Mouse (Mus musculus): ENCODE data around the gene Lrch2. TPM values are rescaled to one million over a fixed set of nuclear protein-coding genes. Genes with fewer than 3 reads are reported as not detected.
"Not testable (repeated sequence)": the region's sequence is repeated elsewhere in the genome, so short reads cannot be mapped to it uniquely, and the experiment has no call there.

Lrch2 gene
- polyA plus RNA-seq (2015; fragmentation: Nextera tagmentation; extraction: Ambion mirVana): 0.09 TPM in 2 replicates

DNA sequence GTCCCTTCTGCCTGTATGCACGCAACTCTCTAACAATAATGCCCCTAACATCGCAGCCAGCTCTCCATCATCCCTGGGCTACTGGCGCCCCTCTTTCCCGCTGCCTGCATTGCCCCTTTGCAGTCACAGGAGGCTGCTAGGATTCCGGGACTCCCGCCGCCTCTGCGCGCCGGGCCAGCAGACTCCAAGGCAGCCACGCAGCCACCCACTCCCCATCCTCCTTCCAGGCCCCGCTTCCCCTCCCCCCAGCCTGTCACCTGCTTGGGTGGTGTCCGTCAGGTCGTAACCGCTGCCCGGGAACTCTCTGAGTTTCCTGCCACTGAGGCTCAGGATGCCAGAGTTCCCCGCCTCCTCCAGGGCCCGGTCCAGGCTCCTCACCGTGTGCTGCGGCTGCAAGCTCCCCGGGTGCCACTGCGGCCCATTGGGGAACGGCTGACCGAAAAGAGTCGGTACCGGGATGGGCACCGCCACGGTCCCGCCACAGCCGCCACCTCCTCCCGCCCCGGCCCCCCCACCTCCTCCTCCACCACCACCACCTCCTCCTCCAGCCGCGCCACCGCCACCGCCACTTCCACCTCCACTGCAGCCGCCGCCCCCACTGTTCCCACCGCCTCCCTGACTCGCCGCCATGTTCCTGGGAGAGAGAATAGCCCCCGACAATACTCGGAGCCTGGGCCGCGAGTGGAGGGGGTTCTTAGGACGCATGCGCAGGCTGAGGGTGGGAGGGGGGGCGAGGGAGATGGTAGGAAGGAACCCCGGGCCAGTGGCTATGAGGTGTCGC lies at the start of gene Lrch2:
TSS of gene Lrch2 (minus strand) at position 661 of the 781 bp plus-strand sequence.
- H3K4me3 ChIP-seq (ENCODE audit: low read depth, low read length): peak within 1 kb of the TSS; percentile 22
- ATAC-seq (ENCODE audit: low read depth): no peak
- H3K9ac ChIP-seq (ENCODE audit: low read depth, low read length): no peak within 1 kb of the TSS
- H3K27me3 ChIP-seq (ENCODE audit: control insufficient read depth, insufficient read depth, low read depth, low read length): no peaks in the 10 kb centered on the region
- H3K4me1 ChIP-seq (ENCODE audit: control insufficient read depth, low read depth, low read length): no peaks in the 10 kb centered on the region
- H3K36me3 ChIP-seq (ENCODE audit: control insufficient read depth, insufficient read depth): no peaks in the 10 kb centered on the region
- peak within 1 kb of the TSS; percentile 9; the same call in 1 of the 2 replicates for H3K4me2 ChIP-seq (ENCODE audit: low read depth, low read length)
- no peaks in the 10 kb centered on the region for H3K9me3 ChIP-seq (replicated peaks; ENCODE audit: control insufficient read depth, low read length)
- WGBS (ENCODE audit: insufficient replicate concordance): 11% methylated on average over 38 of the region's 50 CpGs
- H3K27ac ChIP-seq (ENCODE audit: low read length): no peak within 1 kb of the TSS

DNA sequence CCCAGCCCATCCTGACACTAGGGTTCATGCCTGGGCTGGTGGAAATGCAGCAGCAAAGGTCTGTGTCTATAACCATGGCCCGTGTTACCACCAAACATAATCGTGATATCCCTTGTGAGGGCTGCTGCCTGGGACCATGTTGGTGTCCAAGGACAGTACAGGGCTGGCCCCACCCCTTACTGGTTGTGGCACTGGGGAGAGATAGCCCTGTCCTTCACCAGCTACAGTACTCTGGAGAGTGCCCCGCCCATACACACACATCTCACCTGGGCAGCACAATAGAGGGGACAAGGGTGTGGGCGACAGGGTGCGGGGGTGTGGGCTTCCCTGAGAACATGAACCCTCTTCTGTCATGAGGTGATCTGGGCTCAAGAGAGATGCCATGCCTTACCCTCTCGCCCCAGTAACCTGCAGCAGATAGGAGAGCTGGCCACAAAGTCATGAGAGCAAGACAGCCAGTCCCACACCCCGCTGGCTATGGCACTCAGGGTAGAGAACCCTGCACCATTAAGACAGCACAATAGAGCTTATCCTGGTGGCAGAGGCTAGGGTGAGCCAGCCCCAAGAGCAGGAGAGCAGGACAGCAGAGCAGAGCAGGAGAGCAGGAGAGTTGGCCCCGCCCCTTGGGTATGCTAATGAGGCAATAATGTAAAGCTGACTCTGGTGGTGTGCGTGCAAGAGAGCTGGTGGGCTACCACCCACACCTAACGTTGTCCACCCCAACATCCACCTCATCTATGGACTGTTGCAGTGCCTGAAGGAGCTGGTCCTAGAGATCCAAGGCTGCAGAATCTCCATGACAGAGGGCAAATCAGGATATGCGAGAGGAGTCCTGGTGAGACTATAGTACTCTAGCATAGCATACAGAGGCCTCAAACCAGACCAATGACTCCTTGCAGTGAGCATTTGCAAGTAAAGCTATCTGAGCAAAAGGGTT lies 12.7 kb downstream of the Lrch2 start:
- no peak overlapping the region for H3K4me3 ChIP-seq (ENCODE audit: low read depth, low read length)

DNA sequence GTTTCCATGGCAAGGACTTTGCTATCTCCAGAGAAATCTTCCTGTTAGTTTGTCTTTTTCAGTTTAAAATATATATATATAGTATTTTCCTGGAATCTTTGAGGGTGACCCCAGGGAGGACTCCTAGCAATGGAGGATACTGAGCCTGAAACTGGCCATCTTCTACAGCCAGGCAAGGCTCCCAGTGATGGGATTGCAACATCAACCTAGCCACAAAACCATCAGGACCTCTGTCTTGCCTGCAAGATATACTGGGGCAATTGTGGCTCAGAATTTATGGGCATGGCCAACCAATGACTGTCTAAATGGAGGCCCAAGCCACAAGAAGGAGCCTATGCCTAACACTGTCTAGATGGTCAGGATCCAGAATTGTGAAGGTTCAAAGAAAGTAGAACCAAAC lies 15.5 kb downstream of the Lrch2 start:
- Histone ChIP-seq H3K4me3 (ENCODE audit: low read depth, low read length) (no peak overlapping the region), H3K9me3 (replicated peaks; ENCODE audit: control insufficient read depth, low read length) (no peaks in the 10 kb centered on the region), H3K36me3 (ENCODE audit: control insufficient read depth, insufficient read depth) (no peaks in the 10 kb centered on the region), H3K9ac (ENCODE audit: low read depth, low read length) (no peak overlapping the region), H3K27me3 (ENCODE audit: control insufficient read depth, insufficient read depth, low read depth, low read length) (no peaks in the 10 kb centered on the region), H3K4me2 (ENCODE audit: low read depth, low read length) (no peak overlapping the region), H3K27ac (ENCODE audit: low read length) (no peak overlapping the region), H3K4me1 (ENCODE audit: control insufficient read depth, low read depth, low read length) (no peaks in the 10 kb centered on the region)
- ATAC-seq (ENCODE audit: low read depth): no peak

More for the DNA sequence above, 12.7 kb downstream of the Lrch2 start:
- H3K36me3 ChIP-seq (ENCODE audit: control insufficient read depth, insufficient read depth): no peaks in the 10 kb centered on the region
- no peaks in the 10 kb centered on the region for H3K4me1 ChIP-seq (ENCODE audit: control insufficient read depth, low read depth, low read length)
- no peak overlapping the region for H3K9ac ChIP-seq (ENCODE audit: low read depth, low read length)
- no peak overlapping the region for H3K4me2 ChIP-seq (ENCODE audit: low read depth, low read length)
- 57% methylated on average over 11 of the region's 11 CpGs for WGBS (ENCODE audit: insufficient replicate concordance)
- no peaks in the 10 kb centered on the region for H3K9me3 ChIP-seq (replicated peaks; ENCODE audit: control insufficient read depth, low read length)
- H3K27ac ChIP-seq (ENCODE audit: low read length): no peak overlapping the region
- ATAC-seq (ENCODE audit: low read depth): no peak
- H3K27me3 ChIP-seq (ENCODE audit: control insufficient read depth, insufficient read depth, low read depth, low read length): no peaks in the 10 kb centered on the region

DNA sequence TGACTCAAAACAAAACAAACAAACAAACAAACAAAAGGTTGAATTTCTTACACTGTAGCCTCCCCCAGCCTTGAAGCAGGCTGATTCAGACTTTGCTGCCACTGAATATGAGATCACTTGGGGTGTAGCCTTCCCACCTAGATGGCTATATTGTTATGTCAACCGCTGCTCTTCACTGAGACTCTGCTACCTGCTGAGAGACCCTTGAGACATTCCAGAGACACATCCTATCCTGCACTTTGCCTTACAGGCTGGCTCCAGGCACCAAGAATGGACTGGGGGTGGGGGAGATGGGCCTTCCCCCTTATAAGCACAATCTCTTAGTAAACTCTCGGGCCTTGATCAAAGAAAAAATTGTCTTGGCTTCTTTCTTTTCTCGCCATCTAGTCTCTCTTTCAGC lies 16.8 kb downstream of the Lrch2 start:
- H3K4me3 ChIP-seq (ENCODE audit: low read depth, low read length); H3K27ac ChIP-seq (ENCODE audit: low read length); H3K9me3 ChIP-seq (replicated peaks; ENCODE audit: control insufficient read depth, low read length); H3K4me2 ChIP-seq (ENCODE audit: low read depth, low read length); H3K4me1 ChIP-seq (ENCODE audit: control insufficient read depth, low read depth, low read length); ATAC-seq (ENCODE audit: low read depth); H3K36me3 ChIP-seq (ENCODE audit: control insufficient read depth, insufficient read depth); H3K9ac ChIP-seq (ENCODE audit: low read depth, low read length); H3K27me3 ChIP-seq (ENCODE audit: control insufficient read depth, insufficient read depth, low read depth, low read length): not testable (repeated sequence)
- WGBS (ENCODE audit: insufficient replicate concordance): 61% methylated on average over 3 of the region's 3 CpGs

DNA sequence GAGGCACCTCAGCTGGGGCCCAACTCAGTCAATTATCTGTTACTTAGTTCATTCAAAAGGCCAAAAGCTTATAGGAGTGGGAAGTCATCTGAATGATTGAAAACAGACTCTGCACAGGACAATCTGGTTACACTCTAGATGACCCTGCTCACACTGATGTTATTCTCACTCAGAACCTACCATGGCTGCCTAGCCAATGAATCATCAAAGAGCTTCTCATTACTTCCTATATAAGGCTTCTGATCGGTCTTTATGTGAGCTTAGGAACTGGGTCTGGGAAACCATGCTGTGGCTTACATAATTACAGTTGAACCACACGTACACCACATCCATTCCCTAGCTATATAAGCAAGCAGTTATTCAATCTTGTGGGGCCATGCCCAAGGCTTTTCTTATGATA lies 18.3 kb downstream of the Lrch2 start:
- no peak overlapping the region for H3K27ac ChIP-seq (ENCODE audit: low read length)
- no peak for ATAC-seq (ENCODE audit: low read depth)
- no peak overlapping the region for H3K4me2 ChIP-seq (ENCODE audit: low read depth, low read length)
- H3K9me3 ChIP-seq (replicated peaks; ENCODE audit: control insufficient read depth, low read length): no peaks in the 10 kb centered on the region
- H3K9ac ChIP-seq (ENCODE audit: low read depth, low read length): no peak overlapping the region
- H3K4me3 ChIP-seq (ENCODE audit: low read depth, low read length): no peak overlapping the region
- WGBS (ENCODE audit: insufficient replicate concordance): 58% methylated on average over 2 of the region's 2 CpGs
- H3K4me1 ChIP-seq (ENCODE audit: control insufficient read depth, low read depth, low read length): no peaks in the 10 kb centered on the region
- H3K27me3 ChIP-seq (ENCODE audit: control insufficient read depth, insufficient read depth, low read depth, low read length): no peaks in the 10 kb centered on the region
- H3K36me3 ChIP-seq (ENCODE audit: control insufficient read depth, insufficient read depth): no peaks in the 10 kb centered on the region

DNA sequence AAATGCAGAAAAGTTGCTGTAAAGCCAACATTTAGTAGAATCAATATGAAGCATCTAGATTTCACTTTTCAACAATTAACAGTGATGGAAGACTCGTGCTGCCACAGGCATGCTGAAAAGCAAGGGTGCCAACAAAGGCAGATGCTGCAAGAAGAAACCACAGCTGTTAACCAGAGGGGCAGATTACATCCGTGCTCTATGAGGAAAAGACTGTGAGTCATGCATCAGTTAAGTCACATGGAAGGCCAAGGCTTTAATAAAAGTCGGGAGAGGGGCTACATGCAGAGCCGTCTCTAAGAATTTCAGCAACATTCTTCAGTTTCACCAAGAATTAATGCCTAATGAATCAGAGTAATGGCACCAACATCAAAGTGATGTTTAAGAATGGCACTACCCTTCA lies 22.2 kb downstream of the Lrch2 start:
- no peak overlapping the region for H3K4me3 ChIP-seq (ENCODE audit: low read depth, low read length)
- no peak overlapping the region for H3K4me2 ChIP-seq (ENCODE audit: low read depth, low read length)
- no peaks in the 10 kb centered on the region for H3K27me3 ChIP-seq (ENCODE audit: control insufficient read depth, insufficient read depth, low read depth, low read length)
- H3K27ac ChIP-seq (ENCODE audit: low read length): no peak overlapping the region
- H3K9me3 ChIP-seq (replicated peaks; ENCODE audit: control insufficient read depth, low read length): no peaks in the 10 kb centered on the region
- no peak for ATAC-seq (ENCODE audit: low read depth)
- H3K36me3 ChIP-seq (ENCODE audit: control insufficient read depth, insufficient read depth): no peaks in the 10 kb centered on the region
- WGBS (ENCODE audit: insufficient replicate concordance): 54% methylated on average over 4 of the region's 4 CpGs
- H3K9ac ChIP-seq (ENCODE audit: low read depth, low read length): no peak overlapping the region
- H3K4me1 ChIP-seq (ENCODE audit: control insufficient read depth, low read depth, low read length): no peaks in the 10 kb centered on the region

DNA sequence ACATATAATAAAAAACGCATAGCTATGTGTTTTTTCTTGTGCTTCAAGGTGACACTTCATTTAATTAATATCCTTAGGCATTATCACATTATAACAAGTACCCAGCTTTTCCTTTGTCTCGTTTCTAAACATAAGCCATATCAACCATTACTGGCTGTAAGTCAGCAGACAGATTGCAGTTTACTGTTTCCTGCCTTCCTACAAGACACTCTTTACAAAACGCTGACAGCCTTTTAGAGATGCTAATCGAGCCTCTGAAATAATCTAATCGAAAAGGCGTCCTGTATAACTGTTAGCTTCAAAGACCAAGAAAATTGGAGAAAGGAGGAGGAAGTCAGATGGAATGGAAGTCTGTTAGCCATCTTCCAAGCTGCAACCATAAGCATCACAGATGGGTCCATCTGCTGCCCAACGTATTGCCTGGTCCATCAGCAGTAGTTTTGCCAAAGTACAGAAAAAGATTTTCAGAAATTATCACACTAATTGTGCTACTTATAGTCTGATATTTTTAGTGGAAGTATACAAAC lies 26.2 kb downstream of the Lrch2 start:
- H3K27me3 ChIP-seq (ENCODE audit: control insufficient read depth, insufficient read depth, low read depth, low read length): no peaks in the 10 kb centered on the region
- H3K9me3 ChIP-seq (replicated peaks; ENCODE audit: control insufficient read depth, low read length): no peaks in the 10 kb centered on the region
- ATAC-seq (ENCODE audit: low read depth): no peak
- H3K4me3 ChIP-seq (ENCODE audit: low read depth, low read length): no peak overlapping the region
- H3K4me1 ChIP-seq (ENCODE audit: control insufficient read depth, low read depth, low read length): no peaks in the 10 kb centered on the region
- H3K9ac ChIP-seq (ENCODE audit: low read depth, low read length): no peak overlapping the region
- no peak overlapping the region for H3K4me2 ChIP-seq (ENCODE audit: low read depth, low read length)
- 48% methylated on average over 7 of the region's 7 CpGs for whole genome bisulfite sequencing (ENCODE audit: insufficient replicate concordance)
- no peak overlapping the region for H3K27ac ChIP-seq (ENCODE audit: low read length)
- no peaks in the 10 kb centered on the region for H3K36me3 ChIP-seq (ENCODE audit: control insufficient read depth, insufficient read depth)

DNA sequence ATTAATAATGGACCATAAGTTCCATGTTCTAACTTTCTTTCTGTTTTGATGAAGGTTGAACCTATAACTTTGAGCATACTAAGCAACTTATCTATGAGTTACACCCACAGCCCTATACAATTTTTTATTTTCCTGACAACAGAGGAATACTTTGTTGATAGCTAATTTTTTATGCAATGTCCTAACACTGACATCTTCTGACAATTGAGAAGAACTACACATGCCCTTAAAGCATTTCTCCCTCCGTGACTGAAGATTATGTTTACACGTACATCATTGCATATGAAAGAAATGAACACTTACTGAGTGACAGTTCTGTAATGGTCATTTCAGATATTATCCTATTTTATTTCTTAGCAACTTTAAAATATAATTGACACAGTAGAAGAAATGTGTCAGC lies 64.3 kb downstream of the Lrch2 start:
- H3K4me1 ChIP-seq (ENCODE audit: control insufficient read depth, low read depth, low read length): no peaks in the 10 kb centered on the region
- no peaks in the 10 kb centered on the region for H3K36me3 ChIP-seq (ENCODE audit: control insufficient read depth, insufficient read depth)
- H3K9ac ChIP-seq (ENCODE audit: low read depth, low read length): no peak overlapping the region
- no peak overlapping the region for H3K4me3 ChIP-seq (ENCODE audit: low read depth, low read length)
- H3K9me3 ChIP-seq (replicated peaks; ENCODE audit: control insufficient read depth, low read length): no peaks in the 10 kb centered on the region
- no peak overlapping the region for H3K4me2 ChIP-seq (ENCODE audit: low read depth, low read length)
- WGBS (ENCODE audit: insufficient replicate concordance): 58% methylated on average over 2 of the region's 2 CpGs
- ATAC-seq (ENCODE audit: low read depth): no peak
- H3K27ac ChIP-seq (ENCODE audit: low read length): no peak overlapping the region
- no peaks in the 10 kb centered on the region for H3K27me3 ChIP-seq (ENCODE audit: control insufficient read depth, insufficient read depth, low read depth, low read length)

DNA sequence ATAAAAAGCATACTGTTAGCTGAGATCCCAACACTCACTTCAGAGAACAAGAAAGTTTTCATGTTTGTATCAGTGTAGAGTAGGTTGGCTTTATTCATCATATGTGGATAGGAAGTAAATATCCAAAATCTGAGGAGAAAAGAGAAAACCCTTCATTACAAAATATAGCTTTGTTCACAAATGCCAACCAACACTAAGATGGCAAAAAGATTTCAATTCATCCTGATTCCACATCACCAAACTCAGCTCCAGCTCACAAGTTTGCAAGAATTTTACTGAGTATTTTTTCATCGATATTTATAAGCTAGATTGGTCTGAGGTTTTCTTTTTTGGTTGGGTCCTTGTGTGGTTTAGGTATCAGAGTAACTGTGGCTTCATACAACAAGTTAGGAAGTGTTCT lies 100.3 kb downstream of the Lrch2 start, which contains the start of gene Vmn1r239-ps:
TSS of gene Vmn1r239-ps (minus strand) at position 101 of the 400 bp plus-strand sequence.
- not testable (repeated sequence) for H3K4me2 ChIP-seq (ENCODE audit: low read depth, low read length); H3K27me3 ChIP-seq (ENCODE audit: control insufficient read depth, insufficient read depth, low read depth, low read length); H3K27ac ChIP-seq (ENCODE audit: low read length); H3K9ac ChIP-seq (ENCODE audit: low read depth, low read length); H3K4me3 ChIP-seq (ENCODE audit: low read depth, low read length); H3K36me3 ChIP-seq (ENCODE audit: control insufficient read depth, insufficient read depth); H3K9me3 ChIP-seq (replicated peaks; ENCODE audit: control insufficient read depth, low read length); H3K4me1 ChIP-seq (ENCODE audit: control insufficient read depth, low read depth, low read length); ATAC-seq (ENCODE audit: low read depth)
- 57% methylated on average over 1 of the region's 1 CpGs for WGBS (ENCODE audit: insufficient replicate concordance)

All from liver, embryonic 16.5 days (tissue).